Mouse (Mus musculus) heart, postnatal 36 days (tissue): ENCODE measurements around the gene Fxyd3. TPM values are rescaled to one million over a fixed set of nuclear protein-coding genes. Genes with fewer than 3 reads are reported as not detected.

Source experiments
- DNase-seq, 2 experiments: peaks; one replicate each; pipeline ENCODE4 v3.0.0; 2021 to 2022
- intact Hi-C: fragments of 180-260 bp; cut with DNase I; formaldehyde crosslinking; loops from one replicate; pipeline ENCODE4 v1.15.1; 2025
- microRNA-seq, 2 experiments: library from miRNA; unstranded; fragments of <30 nt; microRNA quantifications; one replicate each; pipeline ENCODE4 v1.2.0; 2021; ENCODE audit warnings: borderline number of aligned reads in 2 of 2
- total RNA-seq, 2 experiments: library from RNA; stranded (reverse); gene quantifications; 2 replicates each; pipeline ENCODE4 v1.2.3; 2021

Fxyd3 gene
- total RNA-seq, 2 experiments from 2014 or later = 1.1 to 2.3 TPM

GRCm38 (mm10) chr7:31028609-31029008 lies 47.9 kb downstream of the Fxyd3 start:
- intact Hi-C loops = no loop called here
- no peak for DNase-seq

Small RNA genes lying within 50 kb of the gene (microRNA-seq; reads per million reads assigned to microRNA genes)
- 0 reads per million in 2 experiments for gene Mir7050

Other genes starting within 250 kb of the Fxyd3 start
- not detected for gene Ffar3, start 220.5 kb downstream of the Fxyd3 start, total RNA-seq
- gene Ffar1, start 215.1 kb downstream of the Fxyd3 start, total RNA-seq = not detected
- gene Cd22, start 196.4 kb downstream of the Fxyd3 start, total RNA-seq = 1 to 10 TPM in 1 of 2 experiments, under 1 TPM in 1; 0.46 to 1.7 TPM
- not detected for gene Mag, start 161.8 kb downstream of the Fxyd3 start, total RNA-seq
- gene Hamp2, start 152.0 kb downstream of the Fxyd3 start, total RNA-seq = 1 to 10 TPM; 2.9 to 4.6 TPM
- gene Hamp, start 132.7 kb downstream of the Fxyd3 start, total RNA-seq = 10 to 100 TPM; 20.2 to 36.3 TPM
- gene Usf2, start 119.9 kb downstream of the Fxyd3 start, total RNA-seq = 100 to 1,000 TPM; 107 to 112 TPM
- 1 to 10 TPM; 3.7 to 5.1 TPM for gene Lsr, start 103.2 kb downstream of the Fxyd3 start, total RNA-seq
- gene Fam187b, start 102.9 kb downstream of the Fxyd3 start, total RNA-seq = under 1 TPM in 1 of 2 experiments, not detected in 1; 0.17 TPM
- gene Fxyd5, start 34.2 kb downstream of the Fxyd3 start, total RNA-seq = 10 to 100 TPM; 29.3 to 30.8 TPM
- gene Fxyd7, start 25.2 kb downstream of the Fxyd3 start, total RNA-seq = 1 to 10 TPM in 1 of 2 experiments, under 1 TPM in 1; 0.41 to 1.1 TPM
- gene Fxyd1, start 19.5 kb downstream of the Fxyd3 start, total RNA-seq = 100 to 1,000 TPM; 863 to 996 TPM
- 1 to 10 TPM; 3.6 to 5.2 TPM for gene Lgi4, start 17.4 kb downstream of the Fxyd3 start, total RNA-seq
- 1 to 10 TPM; 1.9 to 3.9 TPM for gene Hpn, start 38.6 kb upstream of the Fxyd3 start, total RNA-seq
- 10 to 100 TPM; 29.2 to 29.5 TPM for gene Scn1b, start 50.3 kb upstream of the Fxyd3 start, total RNA-seq
- 10 to 100 TPM; 33.6 to 37.9 TPM for gene Gramd1a, start 79.2 kb upstream of the Fxyd3 start, total RNA-seq
- gene Scgb2b2, start 213.8 kb upstream of the Fxyd3 start, total RNA-seq = not detected
- not detected for gene Scgb1b2, start 215.1 kb upstream of the Fxyd3 start, total RNA-seq